Mouse (Mus musculus): Measurements from ENCODE around the gene Gcnt2.

Gcnt2 gene

GRCm38 (mm10) chr13:40859652-40860399 lies at the start of gene Gcnt2:
Gene Gcnt2, plus strand, starts transcription at chr13:40859754.
- in situ Hi-C loops (cut with MboI; ENCODE audit: unreplicated experiment in 2 of 2) = no loop called here

GRCm38 (mm10) chr13:40820617-40821016 lies 38.9 kb upstream of the Gcnt2 start:
- in situ Hi-C loops (cut with MboI; ENCODE audit: unreplicated experiment in 2 of 2) = no loop called here

- in situ Hi-C loops (cut with MboI; ENCODE audit: unreplicated experiment in 2 of 2) = no loop called here
Measured at GRCm38 (mm10) chr13:40821911-40822310, 37.6 kb upstream of the Gcnt2 start.

- in situ Hi-C loops (cut with MboI; ENCODE audit: unreplicated experiment in 2 of 2) = loop anchor here in 1 of 2 experiments (5.0 kb wide), 1 partner anchor 396 kb away; no protein-coding TSS in a partner anchor
Measured at GRCm38 (mm10) chr13:40841146-40841787, 18.3 kb upstream of the Gcnt2 start.

GRCm38 (mm10) chr13:40842141-40842540 lies 17.4 kb upstream of the Gcnt2 start:
- in situ Hi-C loops (cut with MboI; ENCODE audit: unreplicated experiment in 2 of 2) = loop anchor here in 1 of 2 experiments (5.0 kb wide), 1 partner anchor 395 kb away; no protein-coding TSS in a partner anchor

GRCm38 (mm10) chr13:40843418-40844067 lies 16.0 kb upstream of the Gcnt2 start:
- in situ Hi-C loops (cut with MboI; ENCODE audit: unreplicated experiment in 2 of 2) = loop anchor here in 1 of 2 experiments (5.0 kb wide), 1 partner anchor 394 kb away; no protein-coding TSS in a partner anchor

- in situ Hi-C loops (cut with MboI; ENCODE audit: unreplicated experiment in 2 of 2) = loop anchor here in 1 of 2 experiments (5.0 kb wide), 1 partner anchor 393 kb away; no protein-coding TSS in a partner anchor
Measured at GRCm38 (mm10) chr13:40844144-40844543, 15.4 kb upstream of the Gcnt2 start.

- in situ Hi-C loops (cut with MboI; ENCODE audit: unreplicated experiment in 2 of 2) = loop anchor here in 1 of 2 experiments (5.0 kb wide), 1 partner anchor 391 kb away; no protein-coding TSS in a partner anchor
Measured at GRCm38 (mm10) chr13:40845951-40846350, 13.6 kb upstream of the Gcnt2 start.

- in situ Hi-C loops (cut with MboI; ENCODE audit: unreplicated experiment in 2 of 2) = loop anchor here in 1 of 2 experiments (5.0 kb wide), 1 partner anchor 391 kb away; no protein-coding TSS in a partner anchor
Measured at GRCm38 (mm10) chr13:40846375-40846774, 13.2 kb upstream of the Gcnt2 start.

GRCm38 (mm10) chr13:40847898-40848297 lies 11.7 kb upstream of the Gcnt2 start:
- in situ Hi-C loops (cut with MboI; ENCODE audit: unreplicated experiment in 2 of 2) = loop anchor here in 1 of 2 experiments (5.0 kb wide), 1 partner anchor 389 kb away; no protein-coding TSS in a partner anchor

GRCm38 (mm10) chr13:40850686-40851085 lies 8.9 kb upstream of the Gcnt2 start:
- in situ Hi-C loops (cut with MboI; ENCODE audit: unreplicated experiment in 2 of 2) = no loop called here

- in situ Hi-C loops (cut with MboI; ENCODE audit: unreplicated experiment in 2 of 2) = no loop called here
Measured at GRCm38 (mm10) chr13:40851281-40851680, 8.3 kb upstream of the Gcnt2 start.

GRCm38 (mm10) chr13:40851961-40852360 lies 7.6 kb upstream of the Gcnt2 start:
- in situ Hi-C loops (cut with MboI; ENCODE audit: unreplicated experiment in 2 of 2) = no loop called here

GRCm38 (mm10) chr13:40852791-40853190 lies 6.8 kb upstream of the Gcnt2 start:
- in situ Hi-C loops (cut with MboI; ENCODE audit: unreplicated experiment in 2 of 2) = no loop called here

GRCm38 (mm10) chr13:40853842-40854241 lies 5.7 kb upstream of the Gcnt2 start:
- in situ Hi-C loops (cut with MboI; ENCODE audit: unreplicated experiment in 2 of 2) = no loop called here

GRCm38 (mm10) chr13:40854451-40855058 lies 5.0 kb upstream of the Gcnt2 start:
- in situ Hi-C loops (cut with MboI; ENCODE audit: unreplicated experiment in 2 of 2) = no loop called here

- in situ Hi-C loops (cut with MboI; ENCODE audit: unreplicated experiment in 2 of 2) = no loop called here
Measured at GRCm38 (mm10) chr13:40855266-40855665, 4.3 kb upstream of the Gcnt2 start.

GRCm38 (mm10) chr13:40856786-40857185 lies 2.8 kb upstream of the Gcnt2 start:
- in situ Hi-C loops (cut with MboI; ENCODE audit: unreplicated experiment in 2 of 2) = no loop called here

GRCm38 (mm10) chr13:40857281-40857818 lies 2.2 kb upstream of the Gcnt2 start:
- in situ Hi-C loops (cut with MboI; ENCODE audit: unreplicated experiment in 2 of 2) = no loop called here

- in situ Hi-C loops (cut with MboI; ENCODE audit: unreplicated experiment in 2 of 2) = no loop called here
Measured at GRCm38 (mm10) chr13:40859225-40859624, 329 bp upstream of the Gcnt2 start.

Data from v-Abl transformed pro-B cells (cell line).